Mouse (Mus musculus): Measurements from ENCODE around the gene Slc22a8.

GRCm38 (mm10) chr19:8616314-8616713, 25.3 kb downstream of the Slc22a8 start:
- TF ChIP-seq CTCF (conservative IDR thresholded peaks at IDR 0.05 in 1 of 2, IDR thresholded peaks at IDR 0.05 in 1 of 2; ENCODE audit: low read depth in 2 of 2, low read length in 2 of 2) (no peak), CHD2 (IDR thresholded peaks at IDR 0.05; ENCODE audit: low read length) (no peak), BHLHE40 (IDR thresholded peaks at IDR 0.05; ENCODE audit: low read depth, low read length) (no peak), ZNF384 (IDR thresholded peaks at IDR 0.05; ENCODE audit: low read depth, low read length) (no peak)

All from CH12.LX (cell line).